In genomic region chr7:100839632-100840402, GRCm38 (mm10) we compare ENCODE assay signal across 12 mouse cellular contexts. TPM values are rescaled to one million over a fixed set of nuclear protein-coding genes. Genes with fewer than 3 reads are reported as not detected.
DNase-seq lines count a peak whose midpoint lies in the region; ATAC-seq and TF ChIP-seq lines count a peak whose summit lies in the region.
"Had no signal": no experiment of that assay in that cellular context is flagged by ENCODE, and none has a peak within 500 bp of the region (broad histone marks: within the 10 kb centered on the region; RNA-seq: fewer than 3 reads in every experiment).

No protein-coding gene starts in this region.

- WGBS in heart, postnatal 0 days, result 42% methylated on average over 6 of the region's 6 CpGs
- WGBS in liver, embryonic 15.5 days (ENCODE audit: insufficient replicate concordance), result 63% methylated on average over 6 of the region's 6 CpGs

- intact Hi-C loops in heart, postnatal 14 days (cut with DNase I), result no loop called here

- H3K36me3 ChIP-seq in heart, postnatal 0 days (replicated peaks; ENCODE audit: control insufficient read depth, insufficient read depth, low read length), result peaks cover 19% of the 10 kb centered on the region
- peaks cover 20% of the 10 kb centered on the region for H3K36me3 ChIP-seq in liver, embryonic 15.5 days (replicated peaks)

- H3K27me3 ChIP-seq in heart, postnatal 0 days (ENCODE audit: control insufficient read depth, insufficient read depth, low read length), result no peaks in the 10 kb centered on the region
- H3K27me3 ChIP-seq in liver, embryonic 15.5 days, result no peaks in the 10 kb centered on the region

- DNase-seq in adrenal gland, adult (ENCODE audit: inconsistent age in 2 of 2, low spot score in 1 of 2), result peak; percentile 47 to 54
- no peak for DNase-seq in adrenal gland, adult 8-10 months
- peak; percentile 13 for DNase-seq in heart, postnatal 0 days (ENCODE audit: low spot score)
- no peak for DNase-seq in heart, postnatal 14 days
- peak; percentile 49 for DNase-seq in brain, embryonic 14.5 days (ENCODE audit: low read depth)
- DNase-seq in retina, embryonic 14.5 days (ENCODE audit: low spot score), result no peak
- DNase-seq in right cerebral cortex, postnatal 25 days, result no peak
- DNase-seq: lung, postnatal 14 days; thymus, adult 2 months had no signal

- peaks cover 26% of the 10 kb centered on the region for H3K4me1 ChIP-seq in heart, postnatal 0 days (ENCODE audit: control insufficient read depth, insufficient read depth)
- H3K4me1 ChIP-seq in liver, embryonic 15.5 days (replicated peaks), result peaks cover 82% of the 10 kb centered on the region

- no peak for TF ChIP-seq CTCF in heart, postnatal 0 days (IDR thresholded peaks at IDR 0.05; ENCODE audit: low read depth)
- TF ChIP-seq CTCF in brain, embryonic 14.5 days (IDR thresholded peaks at IDR 0.05; ENCODE audit: borderline replicate concordance, extremely low read depth, insufficient read depth, insufficient read length), result no peak

- ATAC-seq in heart, postnatal 0 days (ENCODE audit: insufficient read depth, low read depth), result no peak; the same call in 1 of the 2 replicates
- no peak for ATAC-seq in liver, embryonic 15.5 days (ENCODE audit: insufficient read depth)
- ATAC-seq: hindbrain, embryonic 16.5 days had no signal

- no peak for TF ChIP-seq EP300 in heart, postnatal 0 days (IDR thresholded peaks at IDR 0.05; ENCODE audit: low read depth)

- no peak for TF ChIP-seq POLR2A in brain, embryonic 14.5 days (IDR thresholded peaks at IDR 0.05; ENCODE audit: borderline replicate concordance, extremely low read depth, insufficient read depth, insufficient read length, poor library complexity, severe bottlenecking)

- H3K4me3 ChIP-seq in heart, postnatal 0 days (ENCODE audit: low read depth, low read length), result no peak overlapping the region
- no peak overlapping the region for H3K4me3 ChIP-seq in liver, embryonic 15.5 days (replicated peaks)
- H3K4me3 ChIP-seq: erythroblast, embryonic 14.5 days had no signal

- H3K27ac ChIP-seq in heart, postnatal 0 days (ENCODE audit: low read depth), result peak overlapping the region; percentile 3; the same call in 1 of the 2 replicates
- H3K27ac ChIP-seq in liver, embryonic 15.5 days (replicated peaks), result peak overlapping the region; percentile 68

- H3K9me3 ChIP-seq in heart, postnatal 0 days (replicated peaks; ENCODE audit: control insufficient read depth, low read length), result no peaks in the 10 kb centered on the region
- H3K9me3 ChIP-seq in liver, embryonic 15.5 days (replicated peaks), result no peaks in the 10 kb centered on the region

- H3K9ac ChIP-seq in heart, postnatal 0 days (replicated peaks; ENCODE audit: low read depth, low read length), result no peak overlapping the region
- no peak overlapping the region; the same call in 1 of the 2 replicates for H3K9ac ChIP-seq in liver, embryonic 15.5 days

- no peak overlapping the region for H3K4me2 ChIP-seq in heart, postnatal 0 days (ENCODE audit: low read depth, low read length)
- peak overlapping the region; percentile 1; the same call in 1 of the 2 replicates for H3K4me2 ChIP-seq in liver, embryonic 15.5 days

RNA-seq across cellular contexts. Expression of gene Relt, which starts 23.4 kb away (rescaled TPM):
- total RNA-seq in adrenal gland, adult 8-10 months (2022), result 1 to 10 TPM; 1.2 to 1.8 (median 1.5) TPM
- total RNA-seq in heart, postnatal 0 days (2014; rRNA removed; ENCODE audit: low replicate concordance), result 5.1 and 5.9 TPM in 2 replicates
- 1.8 and 2.3 TPM in 2 replicates for polyA plus RNA-seq in heart, postnatal 0 days (2015; fragmentation: Nextera tagmentation; extraction: Ambion mirVana)
- total RNA-seq in heart, postnatal 14 days (2021), result 1 to 10 TPM; 2.4 to 3.3 TPM
- polyA plus RNA-seq in brain, embryonic 14.5 days (2012; rRNA removed), result 6.2 and 7.2 TPM in 2 replicates
- polyA plus RNA-seq in liver, embryonic 15.5 days (2015; fragmentation: Nextera tagmentation; extraction: Ambion mirVana), result 17.4 and 21.4 TPM in 2 replicates

Comparison
In these comparisons a context has a peak if more than half of its experiments do, and no peak if none do; other contexts are left out.
1. DNase-seq: peak in adrenal gland, adult (2 of 2), heart, postnatal 0 days (single experiment) and brain, embryonic 14.5 days (single experiment); none in adrenal gland, adult 8-10 months (single experiment), heart, postnatal 14 days (0 of 2), retina, embryonic 14.5 days (single experiment) and right cerebral cortex, postnatal 25 days (single experiment).